Mouse (Mus musculus) forebrain, postnatal 0 days (tissue): ENCODE measurements at regions not wholly inside any gene's neighbourhood (a gene's known extent, or its start where the extent isn't known, plus 50 kb on each side); places are given as distances from the start of the nearest gene placed in this dataset.

ENCODE experiments used
- ATAC-seq: fragments of 200-750 bp; cut with Nextera tagmentation; 2 replicates; pipeline ENCODE4 v1.8.0; 2017; ENCODE audit warnings: mild to moderate bottlenecking, moderate library complexity
- DNase-seq: peaks from one replicate; pipeline ENCODE4 v3.0.0-alpha.2; 2015
- H3K27ac ChIP-seq: fragments of 300-500 bp; sonication (generic); 2 replicates; pipeline ENCODE4 v1.5.1; 2014; ENCODE audit warnings: low read depth, mild to moderate bottlenecking, antibody characterized with exemption, low read length, moderate library complexity, mixed read lengths
- H3K27me3 ChIP-seq: fragments of 300-500 bp; sonication (generic); 2 replicates; pipeline ENCODE4 v1.6.1; 2014; ENCODE audit warnings: mild to moderate bottlenecking, low read length, mixed read lengths; ENCODE audit not compliant: insufficient read depth
- H3K36me3 ChIP-seq: fragments of 300-500 bp; sonication (generic); 2 replicates; pipeline ENCODE4 v1.6.1; 2014; ENCODE audit warnings: mild to moderate bottlenecking, moderate library complexity; ENCODE audit not compliant: insufficient read depth
- H3K4me1 ChIP-seq: fragments of 300-500 bp; sonication (generic); 2 replicates; pipeline ENCODE4 v1.6.1; 2014; ENCODE audit warnings: antibody characterized with exemption; ENCODE audit not compliant: insufficient read depth
- H3K4me2 ChIP-seq: fragments of 300-500 bp; sonication (generic); 2 replicates; pipeline ENCODE4 v1.6.1; 2014; ENCODE audit warnings: low read depth, mild to moderate bottlenecking, moderate library complexity
- H3K4me3 ChIP-seq: fragments of 300-500 bp; sonication (generic); 2 replicates; pipeline ENCODE4 v1.5.1; 2014; ENCODE audit warnings: low read depth, low read length, mixed read lengths
- H3K9ac ChIP-seq: fragments of 300-500 bp; sonication (generic); 2 replicates; pipeline ENCODE4 v1.6.1; 2014; ENCODE audit warnings: mild to moderate bottlenecking
- H3K9me3 ChIP-seq: fragments of 300-500 bp; sonication (generic); 2 replicates; pipeline ENCODE4 v1.6.1; 2016; ENCODE audit warnings: low read length
- CTCF ChIP-seq: sonication (generic); IDR thresholded peaks from 2 replicates; pipeline ENCODE4 v1.5.1; 2016; ENCODE audit warnings: antibody characterized with exemption, control low read depth, low read depth
- WGBS: fragments of 180-500 bp; shearing (Covaris S2); extraction: QIAGEN DNeasy Blood & Tissue Kit; methylation state at CpG from one replicate; pipeline ENCODE4 v1.1.7; 2014; 5-methylcytosine and 5-hydroxymethylcytosine counted together

- ATAC-seq (no peak), DNase-seq (no peak)
- H3K4me1 ChIP-seq: no peaks in the 10 kb centered on the region
- H3K9ac ChIP-seq: no peak overlapping the region
- H3K27me3 ChIP-seq: no peaks in the 10 kb centered on the region
- H3K9me3 ChIP-seq: no peaks in the 10 kb centered on the region
- TF ChIP-seq CTCF: no peak
- 93% methylated on average over 1 of the region's 1 CpGs for WGBS
- no peak overlapping the region for H3K4me2 ChIP-seq
- no peak overlapping the region for H3K4me3 ChIP-seq
- H3K36me3 ChIP-seq: no peaks in the 10 kb centered on the region
- no peak overlapping the region for H3K27ac ChIP-seq
These were observed 237.1 kb upstream of the Arx start for GRCm38 (mm10) chrX:93048967-93049754.

GRCm38 (mm10) chrX:93049755-93050143, 236.5 kb upstream of the Arx start:
- Histone ChIP-seq H3K9ac (no peak overlapping the region), H3K4me2 (no peak overlapping the region), H3K36me3 (no peaks in the 10 kb centered on the region), H3K9me3 (no peaks in the 10 kb centered on the region), H3K4me3 (no peak overlapping the region), H3K4me1 (no peaks in the 10 kb centered on the region), H3K27me3 (no peaks in the 10 kb centered on the region), H3K27ac (no peak overlapping the region)
- no peak for ATAC-seq
- 87% methylated on average over 3 of the region's 3 CpGs for whole genome bisulfite sequencing
- no peak for TF ChIP-seq CTCF
- no peak for DNase-seq

DNA sequence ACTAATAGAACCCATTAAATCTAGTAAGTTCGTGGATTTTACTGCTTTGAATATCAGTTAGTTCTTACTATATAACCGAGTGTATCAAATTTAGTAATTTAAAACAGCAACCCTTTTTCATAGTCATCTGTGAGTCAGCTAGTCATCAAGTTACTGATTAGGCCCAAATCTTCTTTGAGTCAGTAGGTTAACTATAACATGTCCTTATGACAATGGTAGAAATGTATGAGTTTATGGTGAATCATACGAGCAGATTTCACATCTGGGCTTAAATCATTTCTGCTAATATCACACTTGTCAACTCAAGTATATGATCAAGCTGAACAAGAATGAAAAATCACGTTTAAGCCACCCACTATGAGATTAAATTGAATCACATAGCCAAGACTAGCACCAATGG, 226.7 kb upstream of the Arx start:
- ATAC-seq (no peak), DNase-seq (no peak)
- Histone ChIP-seq H3K27me3 (no peaks in the 10 kb centered on the region), H3K9ac (no peak overlapping the region), H3K9me3 (no peaks in the 10 kb centered on the region), H3K4me3 (no peak overlapping the region), H3K4me2 (no peak overlapping the region), H3K36me3 (no peaks in the 10 kb centered on the region), H3K27ac (no peak overlapping the region), H3K4me1 (no peaks in the 10 kb centered on the region)
- WGBS: 83% methylated on average over 4 of the region's 4 CpGs
- no peak for TF ChIP-seq CTCF

DNA sequence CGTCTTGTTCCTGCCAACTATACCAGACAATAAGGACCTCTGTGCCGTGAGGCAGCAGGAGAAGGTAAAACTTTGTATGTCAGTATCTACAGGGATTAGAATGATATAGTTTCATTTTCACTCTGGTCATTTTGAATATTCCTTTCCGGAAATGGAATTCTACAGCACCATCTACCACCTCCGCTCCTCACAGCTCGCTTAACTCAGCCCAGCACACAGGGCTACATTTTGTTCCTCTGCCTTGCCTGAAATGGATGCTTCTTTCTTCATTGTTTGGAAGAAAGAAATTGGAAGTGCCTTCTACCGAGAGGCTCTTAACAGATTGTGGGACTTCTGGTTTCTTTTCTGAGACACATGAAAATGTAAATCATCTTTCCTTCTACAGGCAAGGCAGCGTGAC, 217.4 kb upstream of the Arx start:
- H3K27me3 ChIP-seq: no peaks in the 10 kb centered on the region
- no peak overlapping the region for H3K27ac ChIP-seq
- DNase-seq (peak; percentile 10), ATAC-seq (peak; percentile 34)
- no peaks in the 10 kb centered on the region for H3K36me3 ChIP-seq
- WGBS: 39% methylated on average over 7 of the region's 7 CpGs
- H3K4me3 ChIP-seq: no peak overlapping the region
- no peak overlapping the region; the same call in 1 of the 2 replicates for H3K4me2 ChIP-seq
- no peaks in the 10 kb centered on the region for H3K4me1 ChIP-seq
- no peak for TF ChIP-seq CTCF
- no peak overlapping the region for H3K9ac ChIP-seq
- no peaks in the 10 kb centered on the region for H3K9me3 ChIP-seq

- Histone ChIP-seq H3K9me3 (no peaks in the 10 kb centered on the region), H3K9ac (no peak overlapping the region), H3K36me3 (no peaks in the 10 kb centered on the region), H3K27ac (peak overlapping the region; percentile 40; the same call in 1 of the 2 replicates), H3K27me3 (no peaks in the 10 kb centered on the region), H3K4me3 (no peak overlapping the region), H3K4me2 (peak overlapping the region; percentile 35), H3K4me1 (no peaks in the 10 kb centered on the region)
- peak; percentile 90 for ATAC-seq
- WGBS: 16% methylated on average over 13 of the region's 13 CpGs
- DNase-seq: peak; percentile 86
- peak; percentile 74 for TF ChIP-seq CTCF
These were observed 216.5 kb upstream of the Arx start for GRCm38 (mm10) chrX:93069569-93070289.

DNA sequence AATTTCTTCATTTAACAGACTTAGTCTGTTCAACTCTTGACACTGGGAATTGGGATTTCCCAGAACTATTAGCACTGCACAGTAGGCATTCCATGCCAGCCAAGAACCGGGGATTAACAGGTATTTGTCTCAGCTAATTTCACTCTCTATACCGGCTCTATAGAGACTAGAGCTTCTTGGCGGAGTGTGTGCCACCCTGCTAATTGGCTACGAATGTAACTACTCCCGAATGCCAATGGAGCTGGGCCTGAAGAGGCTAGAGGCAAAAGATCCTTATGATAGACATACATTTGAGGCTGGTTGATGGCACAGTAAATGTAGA, 216.0 kb upstream of the Arx start:
- no peak overlapping the region for H3K9ac ChIP-seq
- TF ChIP-seq CTCF: no peak
- H3K36me3 ChIP-seq: no peaks in the 10 kb centered on the region
- no peaks in the 10 kb centered on the region for H3K9me3 ChIP-seq
- DNase-seq (peak; percentile 5), ATAC-seq (peak; percentile 53)
- H3K4me3 ChIP-seq: no peak overlapping the region
- no peak overlapping the region for H3K27ac ChIP-seq
- no peaks in the 10 kb centered on the region for H3K27me3 ChIP-seq
- WGBS: 37% methylated on average over 5 of the region's 5 CpGs
- no peaks in the 10 kb centered on the region for H3K4me1 ChIP-seq
- H3K4me2 ChIP-seq: peak overlapping the region; percentile 35

- no peak overlapping the region for H3K4me2 ChIP-seq
These were observed 197.3 kb upstream of the Arx start for GRCm38 (mm10) chrX:93088976-93089375.

More at GRCm38 (mm10) chrX:93088976-93089375, 197.3 kb upstream of the Arx start:
- H3K9ac ChIP-seq: no peak overlapping the region
- H3K9me3 ChIP-seq: no peaks in the 10 kb centered on the region
- no peaks in the 10 kb centered on the region for H3K36me3 ChIP-seq
- H3K27me3 ChIP-seq: no peaks in the 10 kb centered on the region
- DNase-seq (no peak), ATAC-seq (no peak)
- 34% methylated on average over 3 of the region's 3 CpGs for WGBS
- no peak overlapping the region for H3K4me3 ChIP-seq
- no peaks in the 10 kb centered on the region for H3K4me1 ChIP-seq
- no peak overlapping the region for H3K27ac ChIP-seq
- no peak for TF ChIP-seq CTCF
